Mouse (Mus musculus) heart, postnatal 36 days (tissue): ENCODE measurements around the gene Plekhg3. TPM values are rescaled to one million over a fixed set of nuclear protein-coding genes. Genes with fewer than 3 reads are reported as not detected.

ENCODE experiments used
- DNase-seq, 2 experiments: peaks; one replicate each; pipeline ENCODE4 v3.0.0; 2021 to 2022
- intact Hi-C: fragments of 180-260 bp; cut with DNase I; formaldehyde crosslinking; loops from one replicate; pipeline ENCODE4 v1.15.1; 2025
- total RNA-seq, 2 experiments: library from RNA; stranded (reverse); gene quantifications; 2 replicates each; pipeline ENCODE4 v1.2.3; 2021

Gene Plekhg3
- total RNA-seq, 2 experiments from 2014 or later = 13.2 to 15.2 TPM

DNA sequence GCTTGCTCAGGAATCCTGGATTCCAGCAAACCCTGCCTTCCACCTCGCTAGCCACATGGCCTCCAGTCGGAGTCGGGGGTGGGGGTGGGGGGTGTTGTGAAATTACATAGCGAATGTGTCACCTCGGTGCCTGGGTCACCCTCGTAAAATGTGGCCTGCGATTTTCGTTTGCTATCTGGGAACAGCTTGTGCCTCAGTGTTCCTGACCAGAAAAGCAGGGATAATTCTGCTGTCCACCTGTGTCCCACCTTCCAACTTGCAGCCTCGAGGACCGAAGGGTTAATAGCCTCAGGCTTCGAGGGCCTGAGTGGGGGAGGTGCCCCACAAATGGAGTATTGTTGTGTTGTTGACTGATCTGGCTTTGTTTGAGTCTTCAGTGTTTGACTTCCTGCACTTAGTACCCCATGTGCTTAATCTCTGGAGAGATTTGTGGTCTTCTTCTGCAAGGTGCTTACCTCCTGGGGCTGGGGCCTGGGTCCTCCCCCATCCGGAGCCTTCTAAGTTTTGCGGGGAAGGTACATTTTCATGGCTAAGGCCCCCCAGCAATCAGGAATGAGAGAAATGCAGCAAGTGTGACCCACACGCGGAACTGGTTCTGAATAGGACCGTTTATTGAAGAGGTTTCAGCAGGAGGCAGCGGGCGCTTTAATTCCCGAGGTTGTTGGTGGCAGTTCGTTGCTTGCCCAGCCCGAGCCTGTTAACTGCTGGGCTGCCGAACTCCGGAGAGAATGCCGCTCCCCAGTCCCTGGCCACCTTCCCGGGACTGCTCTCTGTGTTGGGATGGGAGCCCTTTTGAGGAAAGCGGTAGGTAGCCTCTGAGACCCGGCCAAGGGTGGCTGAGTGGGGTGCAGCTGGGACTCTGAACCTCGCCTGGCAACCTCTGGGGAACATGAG is 15.9 kb downstream of the Plekhg3 start:
- DNase-seq = peak in 1 of 2 experiments; percentile 56
- intact Hi-C loops = no loop called here

DNA sequence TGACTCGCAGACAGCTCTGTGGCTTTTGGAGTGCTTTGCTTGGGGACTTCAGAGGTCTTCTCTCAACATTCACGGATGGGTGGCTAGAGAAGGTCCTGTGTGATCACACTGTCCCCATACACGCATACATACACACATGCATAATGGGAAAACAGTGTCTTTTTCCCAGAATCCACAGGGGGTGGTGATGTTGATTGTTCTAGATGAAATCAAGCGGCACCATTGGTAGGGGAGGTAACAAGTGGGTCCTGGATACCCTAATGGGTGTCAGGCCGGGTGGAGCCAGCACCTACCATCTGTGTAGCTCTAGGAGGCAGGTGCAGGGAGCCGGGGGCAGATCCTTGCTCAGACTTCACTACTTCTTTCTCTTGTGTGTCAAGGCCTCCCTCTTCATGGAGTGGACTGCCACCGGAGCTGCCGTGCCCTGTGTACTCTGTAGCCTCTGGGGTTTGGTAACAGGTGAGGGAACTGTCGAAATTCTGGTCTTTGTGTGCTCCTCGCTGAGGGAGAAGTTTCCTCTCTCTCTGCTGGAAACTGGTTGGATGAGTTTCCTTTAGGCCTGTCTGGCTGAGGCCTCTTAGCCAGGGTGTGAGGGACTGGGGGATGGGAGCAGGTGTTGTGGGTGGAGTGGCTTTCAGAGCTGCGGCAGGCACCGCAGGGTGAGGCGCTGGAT is 16.9 kb downstream of the Plekhg3 start:
- intact Hi-C loops = no loop called here
- no peak for DNase-seq

- DNase-seq = no peak
- intact Hi-C loops = no loop called here
These were observed 17.4 kb downstream of the Plekhg3 start for GRCm38 (mm10) chr12:76548082-76548423.

DNA sequence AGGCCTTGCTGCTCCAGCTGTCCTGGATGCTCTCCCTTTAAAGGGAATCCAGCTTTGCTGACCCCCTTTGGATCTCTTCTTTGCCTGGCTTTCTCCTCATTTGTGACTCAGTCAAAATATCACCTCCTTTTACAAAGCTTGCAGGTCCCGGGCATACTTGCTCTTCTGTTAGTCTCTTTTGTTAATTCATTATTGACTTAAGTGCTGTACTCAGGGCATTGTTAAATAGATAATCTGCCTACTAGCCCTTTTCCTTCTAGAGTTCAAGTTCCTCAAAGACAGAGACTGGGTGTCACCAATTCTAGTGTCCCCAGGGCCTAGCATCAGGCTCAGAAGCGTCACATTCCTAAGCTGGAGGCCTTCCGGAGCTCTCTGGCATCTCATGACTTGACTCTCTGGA is 18.5 kb downstream of the Plekhg3 start:
- intact Hi-C loops = no loop called here
- DNase-seq = no peak

GRCm38 (mm10) chr12:76552321-76552720 is 21.6 kb downstream of the Plekhg3 start:
- DNase-seq = peak; percentile 52 to 65
- intact Hi-C loops = no loop called here

GRCm38 (mm10) chr12:76552958-76553357 is 22.3 kb downstream of the Plekhg3 start:
- DNase-seq = no peak

DNA sequence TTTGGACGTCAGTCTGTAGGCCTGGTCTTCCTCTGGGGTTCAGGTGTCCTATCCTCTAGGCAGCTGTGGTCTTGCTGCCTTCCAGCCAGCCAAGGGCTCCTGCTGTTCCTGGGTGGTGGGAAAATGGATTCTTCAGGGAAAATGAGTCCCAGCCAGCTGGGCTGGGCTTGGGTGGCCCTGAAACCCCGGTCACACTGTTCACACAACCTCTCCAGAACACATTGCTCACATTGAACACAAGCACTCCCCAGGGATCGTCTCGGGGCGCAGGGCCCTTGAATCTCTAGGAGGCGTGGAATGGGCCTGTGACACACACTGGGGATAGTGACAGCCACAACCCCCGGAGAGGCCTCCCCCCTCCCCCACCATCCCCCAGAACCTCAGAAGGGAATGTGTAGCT is 23.2 kb downstream of the Plekhg3 start:
- intact Hi-C loops = no loop called here
- peak; percentile 39 to 50 for DNase-seq

More at GRCm38 (mm10) chr12:76552958-76553357, 22.3 kb downstream of the Plekhg3 start:
- intact Hi-C loops = no loop called here

DNA sequence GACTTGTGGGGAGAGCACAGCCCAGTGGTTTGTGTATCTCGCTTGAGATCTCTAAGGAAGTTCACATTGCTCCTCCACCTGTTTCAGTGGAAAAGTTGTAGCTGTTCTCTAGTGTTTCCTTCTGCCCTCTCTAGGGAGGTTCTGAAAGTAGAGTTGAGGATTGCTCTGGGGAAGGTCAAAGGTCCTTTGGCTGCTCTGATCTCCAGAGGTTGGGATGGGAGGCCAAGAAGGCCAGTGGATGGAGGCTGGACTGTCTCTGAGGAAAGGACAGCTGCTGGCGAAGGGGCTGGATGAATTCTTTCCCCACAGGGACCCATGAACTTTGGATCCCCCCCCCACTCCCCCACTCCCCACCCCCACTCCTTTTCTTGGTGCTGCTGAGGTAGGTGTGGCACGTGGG is 23.7 kb downstream of the Plekhg3 start:
- intact Hi-C loops = no loop called here
- no peak for DNase-seq

DNA sequence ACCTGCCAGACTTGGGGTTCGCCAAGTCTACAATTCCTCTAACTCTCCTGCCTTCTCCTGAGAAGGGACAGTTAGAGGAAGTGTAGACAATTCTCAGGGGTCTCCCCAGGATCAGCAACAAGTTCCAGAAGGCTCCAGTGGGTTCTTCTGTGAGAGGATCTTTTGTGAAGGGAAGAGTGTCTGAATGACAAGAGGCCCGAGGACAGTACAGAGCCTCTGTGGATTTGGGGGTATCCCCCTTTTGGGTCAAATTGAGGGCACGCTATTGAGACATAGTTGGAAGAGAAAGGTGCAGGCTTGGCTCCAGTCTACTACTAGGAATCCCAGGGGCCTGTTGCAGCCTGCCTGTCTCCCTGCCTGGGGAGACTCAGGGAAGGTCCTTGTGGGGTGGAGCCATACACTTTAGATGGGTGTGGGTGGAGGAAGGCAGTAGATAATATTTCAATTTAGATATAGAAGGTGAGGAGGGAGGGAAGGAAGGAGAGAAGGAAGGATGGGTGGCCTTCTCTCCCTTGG is 24.2 kb downstream of the Plekhg3 start:
- no peak for DNase-seq
- intact Hi-C loops = no loop called here

DNA sequence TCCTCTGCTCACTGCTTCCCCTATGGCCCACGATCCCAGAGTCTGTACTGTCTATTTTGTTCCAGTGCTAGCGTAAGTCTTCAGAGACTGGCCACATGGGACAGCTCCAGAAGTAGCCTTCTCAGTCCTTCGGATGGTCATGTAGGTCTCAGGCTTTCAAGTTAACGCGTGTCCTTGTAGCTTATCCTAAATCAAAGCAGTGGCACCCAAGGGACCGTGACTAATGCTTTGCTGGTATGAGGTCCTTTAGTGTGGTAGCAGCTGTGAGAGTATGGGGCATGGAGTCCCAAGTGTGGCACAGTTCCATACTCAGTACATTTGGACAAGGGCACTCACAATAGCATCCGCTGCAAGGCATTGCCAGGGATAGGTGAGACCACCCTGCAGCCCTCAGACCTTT is 25.5 kb downstream of the Plekhg3 start:
- DNase-seq = no peak
- intact Hi-C loops = no loop called here

GRCm38 (mm10) chr12:76556745-76557389 is 26.2 kb downstream of the Plekhg3 start:
- intact Hi-C loops = no loop called here
- no peak for DNase-seq

DNA sequence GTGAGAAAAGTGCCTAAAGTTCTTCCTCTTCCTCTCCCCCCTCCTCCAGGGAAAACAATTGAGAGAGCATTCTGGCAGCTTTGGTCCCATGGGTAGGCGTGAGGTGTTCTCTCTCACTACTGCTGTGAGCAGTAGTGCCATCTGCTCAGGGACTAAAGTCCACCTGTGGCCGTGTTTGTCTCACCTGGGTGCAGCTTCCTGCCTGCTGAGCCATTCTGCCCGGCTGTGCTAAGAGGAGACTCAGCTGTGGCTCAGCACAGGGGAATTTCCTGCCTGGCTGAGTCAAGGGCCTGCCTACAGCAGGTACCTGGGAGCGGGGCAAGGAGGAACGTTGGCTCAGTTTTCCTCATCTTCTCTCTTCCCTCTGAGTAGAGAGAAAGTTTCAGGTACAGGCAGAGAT is 27.5 kb downstream of the Plekhg3 start:
- intact Hi-C loops = no loop called here
- no peak for DNase-seq

- no peak for DNase-seq
- intact Hi-C loops = no loop called here
These were observed 31.5 kb downstream of the Plekhg3 start for GRCm38 (mm10) chr12:76562196-76562595.

GRCm38 (mm10) chr12:76566284-76566683 is 35.6 kb downstream of the Plekhg3 start:
- DNase-seq = no peak
- intact Hi-C loops = no loop called here

DNA sequence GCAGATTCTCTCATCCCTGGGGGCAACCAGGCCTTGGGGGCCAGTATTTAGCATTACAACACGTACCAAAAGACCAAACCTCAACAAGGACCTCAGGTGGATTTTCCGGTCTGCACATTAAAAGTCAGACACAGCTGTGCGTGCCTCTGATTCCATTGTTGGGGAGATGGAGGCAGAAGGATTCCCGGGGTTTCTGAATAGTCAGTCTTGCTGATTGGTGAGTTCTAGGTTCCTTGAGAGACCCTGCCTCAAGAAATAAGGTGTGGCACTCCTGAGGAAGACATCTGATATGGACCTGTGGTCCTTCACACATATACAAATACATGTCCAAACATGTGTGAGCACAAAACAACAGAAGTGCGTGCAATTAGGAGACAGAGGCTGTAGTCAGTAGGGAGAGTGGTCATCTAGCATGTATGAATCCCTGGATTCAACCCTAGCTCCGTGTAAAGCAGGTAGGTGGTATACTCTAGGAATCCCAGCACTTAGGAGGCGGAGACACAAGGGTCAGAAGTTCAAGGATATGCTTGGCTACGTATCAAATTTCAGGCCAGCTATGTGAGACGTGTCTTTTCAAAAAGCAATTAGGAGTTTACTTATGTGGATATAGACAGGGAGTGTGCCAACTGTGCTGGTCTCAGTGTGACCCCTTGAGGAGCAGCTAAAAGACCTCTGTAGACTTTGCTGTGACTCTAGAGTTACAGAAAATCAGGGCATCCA is 39.7 kb downstream of the Plekhg3 start:
- intact Hi-C loops = no loop called here

DNA sequence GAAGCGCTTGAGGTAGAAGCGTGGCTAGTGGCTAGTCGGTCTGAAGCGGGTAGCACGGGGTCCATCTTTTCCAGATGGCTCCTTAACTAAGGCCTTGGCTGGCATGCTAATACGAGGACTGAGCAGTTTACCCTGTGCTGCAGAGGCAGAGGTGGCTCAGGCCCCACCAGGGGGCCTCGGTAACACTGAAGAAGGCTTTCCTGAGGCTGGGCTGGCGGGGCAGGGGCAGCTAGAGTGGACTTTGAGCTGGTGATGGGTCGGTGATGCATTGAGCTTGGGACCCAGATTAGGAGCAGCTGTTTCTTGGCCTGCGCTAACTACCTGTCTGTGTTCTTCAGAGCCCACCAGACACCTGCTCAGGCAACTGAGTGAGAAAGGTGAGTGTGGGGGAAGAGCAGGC is 40.6 kb downstream of the Plekhg3 start:
- no peak for DNase-seq
- intact Hi-C loops = no loop called here

More for the DNA sequence above, 39.7 kb downstream of the Plekhg3 start:
- no peak for DNase-seq

- intact Hi-C loops = no loop called here
- DNase-seq = no peak
These were observed 41.9 kb downstream of the Plekhg3 start for GRCm38 (mm10) chr12:76572261-76573251.

- DNase-seq = no peak
- intact Hi-C loops = no loop called here
These were observed 42.7 kb downstream of the Plekhg3 start for GRCm38 (mm10) chr12:76573381-76573780.

DNA sequence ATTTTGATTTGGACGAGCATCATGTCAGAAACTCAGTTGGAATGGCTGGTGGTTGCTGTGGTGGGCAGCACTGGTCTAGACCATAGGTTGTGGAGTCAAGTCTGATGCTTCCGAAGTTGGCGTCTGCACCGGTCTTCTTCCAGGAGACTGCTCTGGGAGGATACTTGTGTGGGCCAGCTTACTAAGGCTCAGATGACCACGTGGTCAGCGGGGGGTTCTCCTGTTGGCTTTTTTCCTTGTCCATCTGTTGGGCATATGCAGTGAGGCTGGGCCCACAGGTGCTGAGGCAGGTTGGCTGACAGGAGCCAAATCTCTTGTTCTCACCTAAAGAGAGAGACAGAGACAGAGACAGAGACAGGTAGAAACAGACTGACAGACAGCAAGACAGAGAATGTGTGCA is 44.1 kb downstream of the Plekhg3 start:
- DNase-seq = no peak
- intact Hi-C loops = no loop called here
